Mouse (Mus musculus) heart, embryonic 11.5 days (tissue): ENCODE data around the gene Rad51d. TPM values are rescaled to one million over a fixed set of nuclear protein-coding genes. Genes with fewer than 3 reads are reported as not detected.

Experiments used
- ATAC-seq: fragments of 200-750 bp; cut with Nextera tagmentation; replicated peaks from 2 replicates; pipeline ENCODE4 v1.8.0; 2017; ENCODE audit warnings: moderate library complexity; ENCODE audit not compliant: insufficient number of reproducible peaks, low FRiP score, low TSS enrichment
- H3K27ac ChIP-seq: fragments of 300-500 bp; sonication (generic); 2 replicates; pipeline ENCODE4 v1.5.1; 2014; ENCODE audit warnings: mild to moderate bottlenecking, low read depth, low read length
- H3K27me3 ChIP-seq: fragments of 300-500 bp; sonication (generic); 2 replicates; pipeline ENCODE4 v1.6.1; 2014; ENCODE audit warnings: mild to moderate bottlenecking, low read length, mixed read lengths; ENCODE audit not compliant: control insufficient read depth, insufficient read depth
- H3K36me3 ChIP-seq: fragments of 300-500 bp; sonication (generic); 2 replicates; pipeline ENCODE4 v1.6.1; 2014; ENCODE audit warnings: mild to moderate bottlenecking, low read length, moderate library complexity, mixed read lengths; ENCODE audit not compliant: control insufficient read depth, insufficient read depth
- H3K4me1 ChIP-seq: fragments of 300-500 bp; sonication (generic); 2 replicates; pipeline ENCODE4 v1.6.1; 2014; ENCODE audit warnings: low read length; ENCODE audit not compliant: control insufficient read depth, insufficient read depth
- H3K4me2 ChIP-seq: fragments of 300-500 bp; sonication (generic); 2 replicates; pipeline ENCODE4 v1.6.1; 2014; ENCODE audit warnings: mild to moderate bottlenecking, moderate library complexity
- H3K4me3 ChIP-seq: fragments of 300-500 bp; sonication (generic); 2 replicates; pipeline ENCODE4 v1.5.1; 2014; ENCODE audit warnings: low read depth, low read length
- H3K9ac ChIP-seq: fragments of 300-500 bp; sonication (generic); 2 replicates; pipeline ENCODE4 v1.6.1; 2014; ENCODE audit warnings: mild to moderate bottlenecking, low read depth, low read length, moderate library complexity
- H3K9me3 ChIP-seq: fragments of 300-500 bp; sonication (generic); replicated peaks from 2 replicates; pipeline ENCODE4 v1.6.1; 2016; ENCODE audit warnings: low read length; ENCODE audit not compliant: control insufficient read depth
- WGBS: fragments of 180-500 bp; shearing (Covaris S2); extraction: QIAGEN DNeasy Blood & Tissue Kit; methylation state at CpG from one replicate; pipeline ENCODE4 v1.1.7; 2014; ENCODE audit not compliant: insufficient replicate concordance; 5-methylcytosine and 5-hydroxymethylcytosine counted together
- polyA plus RNA-seq: library from polyadenylated mRNA; unstranded; fragments of >200 nt; fragmentation: Nextera tagmentation; extraction: Ambion mirVana; gene quantifications from 2 replicates; pipeline ENCODE4 v1.2.1, GENCODE M21; 2014

Gene Rad51d
- polyA plus RNA-seq, 1 experiment from 2014 or later = 15.3 TPM

- H3K36me3 ChIP-seq = no peaks in the 10 kb centered on the region
- H3K4me1 ChIP-seq = peaks cover 5% of the 10 kb centered on the region; the same call in 1 of the 2 replicates
- ATAC-seq = no peak
- no peak overlapping the region for H3K9ac ChIP-seq
- no peak overlapping the region for H3K27ac ChIP-seq
- 89% methylated on average over 10 of the region's 10 CpGs for WGBS
- H3K27me3 ChIP-seq = no peaks in the 10 kb centered on the region
- H3K4me2 ChIP-seq = no peak overlapping the region
- no peak overlapping the region for H3K4me3 ChIP-seq
- no peaks in the 10 kb centered on the region for H3K9me3 ChIP-seq
Observed at GRCm38 (mm10) chr11:82856032-82856431, 34.4 kb downstream of the Rad51d start.

- Histone ChIP-seq H3K4me2 (no peak overlapping the region), H3K27ac (no peak overlapping the region), H3K4me3 (no peak overlapping the region), H3K27me3 (no peaks in the 10 kb centered on the region), H3K36me3 (no peaks in the 10 kb centered on the region), H3K9me3 (no peaks in the 10 kb centered on the region), H3K9ac (no peak overlapping the region), H3K4me1 (peaks cover 5% of the 10 kb centered on the region; the same call in 1 of the 2 replicates)
- WGBS = 84% methylated on average over 9 of the region's 9 CpGs
- no peak for ATAC-seq
Observed at GRCm38 (mm10) chr11:82855327-82855973, 35.0 kb downstream of the Rad51d start.

GRCm38 (mm10) chr11:82854111-82854510, 36.3 kb downstream of the Rad51d start:
- Histone ChIP-seq H3K36me3 (no peaks in the 10 kb centered on the region), H3K9ac (no peak overlapping the region), H3K4me1 (peaks cover 5% of the 10 kb centered on the region; the same call in 1 of the 2 replicates), H3K4me2 (no peak overlapping the region), H3K27ac (no peak overlapping the region), H3K4me3 (no peak overlapping the region), H3K9me3 (no peaks in the 10 kb centered on the region), H3K27me3 (no peaks in the 10 kb centered on the region)
- no peak for ATAC-seq
- 83% methylated on average over 6 of the region's 6 CpGs for WGBS

GRCm38 (mm10) chr11:82852958-82853357, 37.5 kb downstream of the Rad51d start:
- ATAC-seq = no peak
- Histone ChIP-seq H3K9ac (no peak overlapping the region), H3K27me3 (no peaks in the 10 kb centered on the region), H3K4me2 (no peak overlapping the region), H3K4me1 (peaks cover 5% of the 10 kb centered on the region; the same call in 1 of the 2 replicates), H3K9me3 (no peaks in the 10 kb centered on the region), H3K36me3 (no peaks in the 10 kb centered on the region), H3K4me3 (no peak overlapping the region), H3K27ac (no peak overlapping the region)
- 81% methylated on average over 7 of the region's 7 CpGs for WGBS

- Histone ChIP-seq H3K4me3 (no peak overlapping the region), H3K27me3 (no peaks in the 10 kb centered on the region), H3K27ac (no peak overlapping the region), H3K4me2 (no peak overlapping the region), H3K36me3 (no peaks in the 10 kb centered on the region), H3K9ac (no peak overlapping the region), H3K4me1 (peaks cover 5% of the 10 kb centered on the region; the same call in 1 of the 2 replicates), H3K9me3 (no peaks in the 10 kb centered on the region)
- ATAC-seq = no peak
- WGBS = 74% methylated on average over 10 of the region's 10 CpGs
Observed at GRCm38 (mm10) chr11:82852540-82852939, 37.9 kb downstream of the Rad51d start.

- 79% methylated on average over 11 of the region's 11 CpGs for WGBS
- no peak for ATAC-seq
- no peak overlapping the region for H3K4me3 ChIP-seq
- H3K9ac ChIP-seq = no peak overlapping the region
- H3K4me1 ChIP-seq = peaks cover 5% of the 10 kb centered on the region; the same call in 1 of the 2 replicates
- H3K27me3 ChIP-seq = no peaks in the 10 kb centered on the region
- H3K27ac ChIP-seq = no peak overlapping the region
- no peak overlapping the region for H3K4me2 ChIP-seq
- no peaks in the 10 kb centered on the region for H3K9me3 ChIP-seq
- no peaks in the 10 kb centered on the region for H3K36me3 ChIP-seq
Observed at GRCm38 (mm10) chr11:82852115-82852514, 38.3 kb downstream of the Rad51d start.

GRCm38 (mm10) chr11:82850259-82850658, 40.2 kb downstream of the Rad51d start:
- ATAC-seq = no peak
- Histone ChIP-seq H3K4me3 (no peak overlapping the region), H3K36me3 (no peaks in the 10 kb centered on the region), H3K4me1 (peaks cover 10% of the 10 kb centered on the region; the same call in 1 of the 2 replicates), H3K27me3 (no peaks in the 10 kb centered on the region), H3K9me3 (no peaks in the 10 kb centered on the region), H3K27ac (no peak overlapping the region), H3K4me2 (no peak overlapping the region), H3K9ac (no peak overlapping the region)
- WGBS = 75% methylated on average over 5 of the region's 5 CpGs

- Histone ChIP-seq H3K27ac (peak overlapping the region; percentile 22), H3K27me3 (no peaks in the 10 kb centered on the region), H3K9ac (0 out of 2 replicates have a peak overlapping the region, but pooled peaks have one; percentile 18), H3K9me3 (no peaks in the 10 kb centered on the region), H3K4me2 (peak overlapping the region; percentile 31), H3K36me3 (no peaks in the 10 kb centered on the region), H3K4me3 (no peak overlapping the region), H3K4me1 (peaks cover 7% of the 10 kb centered on the region; the same call in 1 of the 2 replicates)
- 37% methylated on average over 6 of the region's 6 CpGs for WGBS
- peak; percentile 80 for ATAC-seq
Observed at GRCm38 (mm10) chr11:82847571-82848000, 42.8 kb downstream of the Rad51d start.

- H3K4me1 ChIP-seq = peaks cover 7% of the 10 kb centered on the region; the same call in 1 of the 2 replicates
- no peaks in the 10 kb centered on the region for H3K36me3 ChIP-seq
- ATAC-seq = no peak
- 0 out of 2 replicates have a peak overlapping the region, but pooled peaks have one; percentile 31 for H3K4me2 ChIP-seq
- H3K9ac ChIP-seq = no peak overlapping the region
- no peaks in the 10 kb centered on the region for H3K27me3 ChIP-seq
- WGBS = 76% methylated on average over 3 of the region's 3 CpGs
- H3K4me3 ChIP-seq = no peak overlapping the region
- H3K27ac ChIP-seq = peak overlapping the region; percentile 22
- no peaks in the 10 kb centered on the region for H3K9me3 ChIP-seq
Observed at GRCm38 (mm10) chr11:82846938-82847337, 43.5 kb downstream of the Rad51d start.
